Mouse (Mus musculus) CH12.LX (cell line): ENCODE measurements around the gene Clec3a. TPM values are rescaled to one million over a fixed set of nuclear protein-coding genes. Genes with fewer than 3 reads are reported as not detected.

ENCODE experiments used
- DNase-seq: peaks from one replicate; pipeline ENCODE4 v3.0.0-alpha.2; 2013; ENCODE audit errors: extremely low read depth
- H3K27ac ChIP-seq: 2 replicates; pipeline ENCODE4 v1.5.1; 2012; ENCODE audit warnings: low read depth, mild to moderate bottlenecking, control low read depth, moderate library complexity; ENCODE audit not compliant: insufficient read depth
- H3K27me3 ChIP-seq: replicated peaks from 2 replicates; pipeline ENCODE3; 2012; ENCODE audit warnings: inconsistent platforms
- H3K36me3 ChIP-seq, 2 experiments: replicated peaks in 1 of 2; 2 replicates each; pipeline versions ENCODE3 to v1.6.1; 2012; ENCODE audit warnings: inconsistent platforms in 1 of 2, low read length in 1 of 2, mild to moderate bottlenecking in 1 of 2, mixed read lengths in 1 of 2, moderate library complexity in 1 of 2; ENCODE audit not compliant: control insufficient read depth in 1 of 2, insufficient read depth in 1 of 2
- H3K4me1 ChIP-seq, 2 experiments: 2 replicates each; pipeline ENCODE4 v1.6.1; 2012; ENCODE audit warnings: inconsistent platforms in 1 of 2, moderate library complexity in 1 of 2; ENCODE audit not compliant: insufficient read depth in 2 of 2, control insufficient read depth in 1 of 2
- H3K4me2 ChIP-seq: 2 replicates; pipeline ENCODE4 v1.6.1; 2012; ENCODE audit warnings: low read depth, mild to moderate bottlenecking, control low read depth; ENCODE audit not compliant: poor library complexity, insufficient read depth, severe bottlenecking
- H3K4me3 ChIP-seq, 3 experiments: fragments of 150-350 bp in 1 of 3; sonication (generic) in 1 of 3; replicated peaks in 1 of 3; 2 replicates each; pipeline versions ENCODE3 to v1.5.1; 2011 to 2012; ENCODE audit warnings: low read depth in 2 of 3, low read length in 2 of 3, mild to moderate bottlenecking in 2 of 3, moderate library complexity in 2 of 3, control low read depth in 1 of 3, improper control_type of control experiment in 1 of 3, inconsistent platforms in 1 of 3, mixed read lengths in 1 of 3; ENCODE audit not compliant: poor library complexity in 1 of 3
- H3K79me2 ChIP-seq: replicated peaks from 2 replicates; pipeline ENCODE4 v1.6.1; 2012; ENCODE audit warnings: mild to moderate bottlenecking, moderate library complexity; ENCODE audit not compliant: control insufficient read depth, poor library complexity, insufficient read depth, severe bottlenecking; ENCODE audit errors: extremely low read depth
- H3K9ac ChIP-seq: 2 replicates; pipeline ENCODE4 v1.6.1; 2012; ENCODE audit warnings: low read depth, mild to moderate bottlenecking, control low read depth, moderate library complexity; ENCODE audit not compliant: insufficient read depth
- H3K9me3 ChIP-seq: replicated peaks from 2 replicates; pipeline ENCODE3; 2012; ENCODE audit warnings: low read length, inconsistent platforms, mixed read lengths
- BHLHE40 ChIP-seq: IDR thresholded peaks from 2 replicates; pipeline ENCODE4 v1.6.1; 2011; ENCODE audit warnings: mild to moderate bottlenecking, low read depth, low read length, improper control_type of control experiment
- CHD1 ChIP-seq: IDR thresholded peaks from 2 replicates; pipeline ENCODE4 v1.6.1; 2012; ENCODE audit warnings: low read depth, low read length, improper control_type of control experiment, inconsistent platforms
- CTCF ChIP-seq, 2 experiments: IDR thresholded peaks in 1 of 2; conservative IDR thresholded peaks in 1 of 2; 2 replicates each; pipeline ENCODE4 v1.5.1; 2011 to 2012; ENCODE audit warnings: low read depth in 2 of 2, low read length in 2 of 2, improper control_type of control experiment in 1 of 2, inconsistent platforms in 1 of 2, mild to moderate bottlenecking in 1 of 2, moderate library complexity in 1 of 2
- JUND ChIP-seq: conservative IDR thresholded peaks from 2 replicates; pipeline ENCODE4 v1.6.1; 2011; ENCODE audit warnings: low read depth, low read length, improper control_type of control experiment
- MAFK ChIP-seq: IDR thresholded peaks from 2 replicates; pipeline ENCODE4 v1.6.1; 2011; ENCODE audit warnings: low read length, improper control_type of control experiment; ENCODE audit not compliant: insufficient replicate concordance
- MAZ ChIP-seq: IDR thresholded peaks from 2 replicates; pipeline ENCODE4 v1.6.1; 2012; ENCODE audit warnings: low read depth, mild to moderate bottlenecking, inconsistent platforms, low read length, improper control_type of control experiment, moderate library complexity
- MXI1 ChIP-seq: IDR thresholded peaks from 2 replicates; pipeline ENCODE4 v1.6.1; 2011; ENCODE audit warnings: mild to moderate bottlenecking, low read depth, low read length, improper control_type of control experiment
- MYC ChIP-seq: IDR thresholded peaks from 2 replicates; pipeline ENCODE4 v1.6.1; 2011; ENCODE audit warnings: low read depth, mild to moderate bottlenecking, improper control_type of control experiment, low read length
- NELFE ChIP-seq: IDR thresholded peaks from 2 replicates; pipeline ENCODE4 v1.6.1; 2011; ENCODE audit warnings: low read depth, low read length, improper control_type of control experiment
- PAX5 ChIP-seq: IDR thresholded peaks from 2 replicates; pipeline ENCODE4 v1.6.1; 2012; ENCODE audit warnings: low read length, inconsistent platforms, mixed read lengths
- POLR2A ChIP-seq: IDR thresholded peaks from 2 replicates; pipeline ENCODE4 v1.6.1; 2011; ENCODE audit warnings: low read depth, mild to moderate bottlenecking, improper control_type of control experiment, low read length
- RAD21 ChIP-seq: IDR thresholded peaks from 2 replicates; pipeline ENCODE4 v1.6.1; 2011; ENCODE audit warnings: low read depth, mild to moderate bottlenecking, low read length, improper control_type of control experiment, moderate library complexity
- SMC3 ChIP-seq: IDR thresholded peaks from 2 replicates; pipeline ENCODE4 v1.6.1; 2011; ENCODE audit warnings: low read depth, low read length, improper control_type of control experiment
- TBP ChIP-seq: conservative IDR thresholded peaks from 2 replicates; pipeline ENCODE4 v1.6.1; 2011; ENCODE audit warnings: low read depth, low read length, improper control_type of control experiment
- TCF12 ChIP-seq: IDR thresholded peaks from 2 replicates; pipeline ENCODE4 v1.6.1; 2014; ENCODE audit warnings: low read depth, mild to moderate bottlenecking, inconsistent platforms, low read length, improper control_type of control experiment
- ZC3H11A ChIP-seq: IDR thresholded peaks from 2 replicates; pipeline ENCODE4 v1.6.1; 2012; ENCODE audit warnings: low read depth, mild to moderate bottlenecking, inconsistent platforms, low read length, improper control_type of control experiment
- ZKSCAN1 ChIP-seq: IDR thresholded peaks from 2 replicates; pipeline ENCODE4 v1.6.1; 2012; ENCODE audit warnings: low read depth, inconsistent platforms, low read length, improper control_type of control experiment, borderline replicate concordance
- dilution Hi-C: fragments of 300-500 bp; cut with MboI; formaldehyde crosslinking; loops from 2 replicates; pipeline ENCODE4 v1.14.3; 2020; ENCODE audit warnings: low sequenced_read_pairs; ENCODE audit not compliant: extremely low pct_unique_long_range_greater_than_20kb, extremely low pct_ligation_motif_present
- in situ Hi-C: fragments of 300-500 bp; cut with MboI; formaldehyde crosslinking; loops from 3 replicates; pipeline ENCODE4 v1.14.3; 2019; ENCODE audit warnings: low sequenced_read_pairs, low pct_ligation_motif_present, low pct_unique_long_range_greater_than_20kb, mixed read lengths
- polyA plus RNA-seq: library from polyadenylated mRNA; unstranded; fragments of >175 nt; gene quantifications from 2 replicates; pipeline ENCODE4 v1.2.1, GENCODE M21; 2012; ENCODE audit warnings: low read depth; ENCODE audit not compliant: insufficient read length
- total RNA-seq, 2 experiments: library from RNA; depleted of rRNA; stranded (reverse); fragments of 300-350 nt in 1 of 2; fragments of >200 nt in 1 of 2; gene quantifications; 2 replicates each; pipeline ENCODE4 v1.2.3; 2012 to 2014

The Clec3a gene
- total and polyA plus RNA-seq, 3 experiments, result not detected

GRCm38 (mm10) chr8:114421544-114421943, 3.7 kb downstream of the Clec3a start:
- Histone ChIP-seq H3K27me3 (peaks cover 7% of the 10 kb centered on the region), H3K79me2 (no peaks in the 10 kb centered on the region), H3K27ac (no peak overlapping the region), H3K4me2 (no peak overlapping the region), H3K4me1 (no peaks in the 10 kb centered on the region), H3K36me3 (no peaks in the 10 kb centered on the region), H3K4me3 (no peak overlapping the region), H3K9ac (no peak overlapping the region), H3K9me3 (peaks cover 3% of the 10 kb centered on the region)
- dilution Hi-C loops, result no loop called here
- no peak for TF ChIP-seq CTCF (conservative IDR thresholded peaks at IDR 0.05 in 1 of 2, IDR thresholded peaks at IDR 0.05 in 1 of 2; ENCODE audit: low read depth in 2 of 2, low read length in 2 of 2)
- no peak for TF ChIP-seq PAX5
- no peak for TF ChIP-seq MAFK
- no peak for TF ChIP-seq TBP
- no peak for TF ChIP-seq BHLHE40
- TF ChIP-seq CHD1, result no peak
- no peak for TF ChIP-seq TCF12
- TF ChIP-seq NELFE, result no peak
- TF ChIP-seq JUND, result no peak
- no peak for TF ChIP-seq MYC
- TF ChIP-seq MXI1, result no peak
- no peak for TF ChIP-seq ZKSCAN1
- TF ChIP-seq MAZ, result no peak
- in situ Hi-C loops, result no loop called here
- DNase-seq, result no peak

DNA sequence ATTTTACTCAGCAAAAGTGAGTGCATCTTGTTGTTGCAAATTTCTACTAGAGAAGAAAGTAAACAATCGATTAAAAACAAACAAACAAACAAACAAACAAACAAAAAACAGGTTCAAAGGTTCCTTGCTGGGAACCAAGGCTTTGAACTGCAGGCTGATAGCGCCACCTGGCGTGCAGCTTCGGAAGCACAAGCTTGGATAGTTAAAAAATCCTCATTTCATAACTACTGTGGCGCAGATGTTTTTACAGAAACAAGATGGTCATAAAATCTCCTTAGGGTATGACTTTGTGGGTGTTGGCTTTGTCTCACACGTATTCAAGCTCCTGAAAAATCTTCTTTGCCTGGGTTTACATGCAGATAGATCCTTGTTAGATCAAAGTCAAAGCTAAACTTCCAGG, 20.4 kb downstream of the Clec3a start:
- no peaks in the 10 kb centered on the region for H3K79me2 ChIP-seq
- in situ Hi-C loops, result loop anchor here (10.0 to 25.0 kb wide), 2 partner anchors 373 to 776 kb away; no protein-coding TSS in a partner anchor
- DNase-seq, result peak; percentile 55
- peaks cover 3 to 25% of the 10 kb centered on the region in 2 experiments; a peak in 2 of 4 replicates for H3K4me1 ChIP-seq
- H3K4me2 ChIP-seq, result peak overlapping the region; percentile 90; the same call in 1 of the 2 replicates
- H3K4me3 ChIP-seq, result no peak overlapping the region
- no peak overlapping the region for H3K9ac ChIP-seq
- peaks cover 0 to 13% of the 10 kb centered on the region in 2 experiments for H3K36me3 ChIP-seq
- H3K27ac ChIP-seq, result no peak overlapping the region
- peaks cover 8% of the 10 kb centered on the region for H3K27me3 ChIP-seq
- dilution Hi-C loops, result no loop called here
- TF ChIP-seq RAD21 (peak; percentile 87), SMC3 (peak; percentile 81), POLR2A (no peak), ZC3H11A (peak; percentile 6; the same call in 1 of the 2 replicates), CTCF (conservative IDR thresholded peaks at IDR 0.05 in 1 of 2, IDR thresholded peaks at IDR 0.05 in 1 of 2; ENCODE audit: low read depth in 2 of 2, low read length in 2 of 2) (peak; percentile 86 to 87)
- H3K9me3 ChIP-seq, result no peaks in the 10 kb centered on the region
